Mouse (Mus musculus): ENCODE results near the gene Ahsa2.
A peak's percentile ranks its signal among the peaks of the same experiment; 100 is the strongest.
"Not testable (repeated sequence)": the region's sequence is repeated elsewhere in the genome, so short reads cannot be mapped to it uniquely, and the experiment has no call there.

Gene Ahsa2

DNA sequence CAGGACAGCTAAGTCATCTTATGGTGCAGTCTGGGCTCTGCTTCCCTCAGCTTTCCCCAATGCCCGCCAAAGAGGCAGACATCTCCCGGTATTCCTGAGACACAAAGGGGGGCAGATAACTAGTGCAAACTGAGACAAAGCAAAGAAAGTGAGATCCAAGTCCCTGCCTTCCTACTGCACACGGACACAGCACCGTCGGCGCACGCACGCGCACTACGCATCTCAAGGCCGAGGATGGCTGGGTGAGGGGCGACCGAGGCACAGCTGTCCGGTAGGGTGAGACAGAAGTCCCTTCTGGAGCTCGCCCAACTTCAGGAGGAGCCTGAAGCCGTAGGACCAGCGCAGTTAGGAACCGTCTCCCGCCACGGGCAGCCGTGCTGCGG, 504 bp downstream of the Ahsa2 start:
- peaks cover 41% of the 10 kb centered on the region for H3K4me1 ChIP-seq (replicated peaks; ENCODE audit: low read depth, low read length)
- peaks cover 45% of the 10 kb centered on the region for H3K36me3 ChIP-seq (ENCODE audit: insufficient read depth, low read length)
- no peak for TF ChIP-seq NANOG (IDR thresholded peaks at IDR 0.05; ENCODE audit: borderline replicate concordance, low read length)
- no peak for TF ChIP-seq POU5F1 (IDR thresholded peaks at IDR 0.05; ENCODE audit: borderline replicate concordance, low read length)
- TF ChIP-seq CTCF (conservative IDR thresholded peaks at IDR 0.05; ENCODE audit: low read length) = no peak
- H3K9me3 ChIP-seq (ENCODE audit: low read length) = no peaks in the 10 kb centered on the region
- peaks cover 4% of the 10 kb centered on the region; the same call in 1 of the 2 replicates for H3K27me3 ChIP-seq (ENCODE audit: insufficient read depth, low read length)
- peak overlapping the region; percentile 92 for H3K4me3 ChIP-seq (replicated peaks; ENCODE audit: low read length)

DNA sequence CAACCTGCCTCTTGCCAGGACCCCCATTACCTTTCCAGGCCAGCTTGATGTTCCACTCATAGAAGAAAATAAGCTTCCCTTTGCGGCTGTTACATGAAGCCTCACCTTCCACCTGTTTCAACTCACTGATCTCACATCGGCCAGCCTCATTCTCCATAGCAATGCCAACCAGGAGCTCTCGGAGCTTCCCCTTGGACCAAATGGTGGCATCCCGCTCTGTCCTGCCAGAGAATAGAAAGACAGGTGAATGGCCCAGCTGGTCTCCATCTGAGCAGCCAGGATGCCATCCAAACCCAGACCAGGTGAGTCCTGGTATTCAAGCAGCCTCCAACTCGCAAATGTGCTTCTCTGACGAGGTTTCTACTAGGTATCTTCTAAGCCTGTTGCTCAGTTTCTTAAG, 1.2 kb downstream of the Ahsa2 start:
- H3K36me3 ChIP-seq (ENCODE audit: insufficient read depth, low read length) = peaks cover 51% of the 10 kb centered on the region
- peak overlapping the region; percentile 92 for H3K4me3 ChIP-seq (replicated peaks; ENCODE audit: low read length)
- H3K4me1 ChIP-seq (replicated peaks; ENCODE audit: low read depth, low read length) = peaks cover 41% of the 10 kb centered on the region
- no peaks in the 10 kb centered on the region for H3K9me3 ChIP-seq (ENCODE audit: low read length)
- H3K27me3 ChIP-seq (ENCODE audit: insufficient read depth, low read length) = peaks cover 4% of the 10 kb centered on the region; the same call in 1 of the 2 replicates
- TF ChIP-seq NANOG (IDR thresholded peaks at IDR 0.05; ENCODE audit: borderline replicate concordance, low read length) (no peak), CTCF (conservative IDR thresholded peaks at IDR 0.05; ENCODE audit: low read length) (no peak), POU5F1 (IDR thresholded peaks at IDR 0.05; ENCODE audit: borderline replicate concordance, low read length) (no peak)

- Histone ChIP-seq H3K27me3 (ENCODE audit: insufficient read depth, low read length) (peaks cover 3% of the 10 kb centered on the region; the same call in 1 of the 2 replicates), H3K9me3 (ENCODE audit: low read length) (no peaks in the 10 kb centered on the region), H3K4me1 (replicated peaks; ENCODE audit: low read depth, low read length) (peaks cover 41% of the 10 kb centered on the region), H3K4me3 (replicated peaks; ENCODE audit: low read length) (no peak overlapping the region), H3K36me3 (ENCODE audit: insufficient read depth, low read length) (peaks cover 66% of the 10 kb centered on the region)
- TF ChIP-seq POU5F1 (IDR thresholded peaks at IDR 0.05; ENCODE audit: borderline replicate concordance, low read length) (no peak), NANOG (IDR thresholded peaks at IDR 0.05; ENCODE audit: borderline replicate concordance, low read length) (no peak), CTCF (conservative IDR thresholded peaks at IDR 0.05; ENCODE audit: low read length) (no peak)
Measured at GRCm38 (mm10) chr11:23495231-23495630, 2.6 kb downstream of the Ahsa2 start.

DNA sequence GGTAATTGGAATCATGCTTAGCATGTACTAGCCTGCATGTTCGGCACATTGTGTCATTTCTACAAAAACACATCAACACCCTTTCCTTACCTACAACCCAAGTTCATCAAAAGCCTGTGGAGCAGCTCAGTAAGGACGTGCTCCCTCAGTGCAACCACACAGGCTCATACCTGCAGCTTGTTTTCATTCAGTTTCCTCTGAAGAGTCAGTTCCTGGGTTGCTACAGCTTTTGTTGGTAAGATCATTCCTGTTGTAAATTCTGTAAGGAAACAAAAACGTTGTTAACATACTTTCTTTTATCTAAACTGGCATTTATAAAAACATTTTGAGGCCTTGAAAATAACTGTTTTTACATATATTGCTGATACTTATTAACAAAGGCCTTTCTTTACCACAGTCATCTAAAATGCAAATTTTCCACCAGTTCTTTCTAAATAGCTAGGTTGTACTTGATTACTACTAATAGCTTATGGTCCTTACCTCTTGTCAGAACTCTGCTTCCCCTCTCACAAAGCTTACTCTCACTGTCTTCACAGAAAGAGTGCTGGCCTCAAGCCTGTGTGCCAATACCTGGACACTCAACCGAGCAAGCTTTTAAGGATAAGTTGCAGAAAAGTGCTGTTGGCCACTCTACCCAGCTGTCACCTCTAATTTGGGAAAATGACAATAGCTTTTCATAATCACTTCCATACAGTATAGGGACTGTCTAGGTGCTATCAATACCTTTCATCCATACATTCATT, 5.6 kb downstream of the Ahsa2 start:
- Histone ChIP-seq H3K4me1 (replicated peaks; ENCODE audit: low read depth, low read length) (peaks cover 32% of the 10 kb centered on the region), H3K27me3 (ENCODE audit: insufficient read depth, low read length) (no peaks in the 10 kb centered on the region), H3K9me3 (ENCODE audit: low read length) (no peaks in the 10 kb centered on the region), H3K36me3 (ENCODE audit: insufficient read depth, low read length) (peaks cover 96% of the 10 kb centered on the region), H3K4me3 (replicated peaks; ENCODE audit: low read length) (no peak overlapping the region)
- TF ChIP-seq POU5F1 (IDR thresholded peaks at IDR 0.05; ENCODE audit: borderline replicate concordance, low read length) = no peak
- TF ChIP-seq CTCF (conservative IDR thresholded peaks at IDR 0.05; ENCODE audit: low read length) = no peak
- no peak for TF ChIP-seq NANOG (IDR thresholded peaks at IDR 0.05; ENCODE audit: borderline replicate concordance, low read length)

DNA sequence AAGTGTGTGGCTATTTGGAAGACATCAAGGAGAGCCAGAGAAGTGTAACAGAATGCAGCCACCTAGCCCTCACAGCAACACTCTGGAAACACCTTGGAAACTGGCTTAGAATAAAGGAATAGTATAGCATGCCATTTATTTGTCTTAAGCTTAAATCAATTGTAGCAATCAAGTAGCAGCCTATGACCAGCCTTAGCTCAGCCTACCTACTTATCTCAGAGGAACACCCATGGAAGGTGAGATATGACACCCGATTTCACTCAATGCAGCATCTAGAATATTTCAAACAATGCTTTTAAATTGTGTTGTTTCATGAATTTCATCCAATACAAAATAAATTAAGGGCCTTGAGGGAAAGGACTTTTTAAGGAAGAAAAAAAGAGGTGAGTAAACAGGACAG, 7.9 kb downstream of the Ahsa2 start:
- Histone ChIP-seq H3K4me1 (replicated peaks; ENCODE audit: low read depth, low read length) (peaks cover 9% of the 10 kb centered on the region), H3K27me3 (ENCODE audit: insufficient read depth, low read length) (no peaks in the 10 kb centered on the region), H3K9me3 (ENCODE audit: low read length) (no peaks in the 10 kb centered on the region), H3K4me3 (replicated peaks; ENCODE audit: low read length) (no peak overlapping the region), H3K36me3 (ENCODE audit: insufficient read depth, low read length) (peaks cover 93% of the 10 kb centered on the region)
- no peak for TF ChIP-seq CTCF (conservative IDR thresholded peaks at IDR 0.05; ENCODE audit: low read length)

GRCm38 (mm10) chr11:23465862-23466261, 32.0 kb downstream of the Ahsa2 start:
- peaks cover 63% of the 10 kb centered on the region for H3K36me3 ChIP-seq (ENCODE audit: insufficient read depth, low read length)
- not testable (repeated sequence) for H3K27me3 ChIP-seq (ENCODE audit: insufficient read depth, low read length); H3K4me3 ChIP-seq (replicated peaks; ENCODE audit: low read length); H3K4me1 ChIP-seq (replicated peaks; ENCODE audit: low read depth, low read length); H3K9me3 ChIP-seq (ENCODE audit: low read length)
